Mouse (Mus musculus) limb, embryonic 14.5 days (tissue): ENCODE measurements at regions not wholly inside any gene's neighbourhood (a gene's known extent, or its start where the extent isn't known, plus 50 kb on each side); places are given as distances from the start of the nearest gene placed in this dataset.

ENCODE experiments used
- ATAC-seq: fragments of 200-750 bp; cut with Nextera tagmentation; 2 replicates; pipeline ENCODE4 v1.8.0; 2017; ENCODE audit warnings: low read depth, moderate number of reproducible peaks, moderate TSS enrichment; ENCODE audit not compliant: low FRiP score
- DNase-seq: peaks from one replicate; pipeline ENCODE4 v3.0.0-alpha.2; 2015; ENCODE audit warnings: low spot score
- H3K27ac ChIP-seq: fragments of 300-500 bp; sonication (generic); replicated peaks from 2 replicates; pipeline ENCODE4 v1.5.1; 2014; ENCODE audit warnings: low read depth, mild to moderate bottlenecking, low read length, moderate library complexity, mixed read lengths
- H3K27me3 ChIP-seq: fragments of 300-500 bp; sonication (generic); 2 replicates; pipeline ENCODE4 v1.6.1; 2014; ENCODE audit warnings: low read length, mixed read lengths; ENCODE audit not compliant: control insufficient read depth, insufficient read depth
- H3K36me3 ChIP-seq: fragments of 300-500 bp; sonication (generic); 2 replicates; pipeline ENCODE4 v1.6.1; 2014; ENCODE audit warnings: mild to moderate bottlenecking, low read length, moderate library complexity, mixed read lengths; ENCODE audit not compliant: control insufficient read depth, insufficient read depth
- H3K4me1 ChIP-seq: fragments of 300-500 bp; sonication (generic); 2 replicates; pipeline ENCODE4 v1.6.1; 2014; ENCODE audit warnings: antibody characterized with exemption, low read length, mixed read lengths; ENCODE audit not compliant: control insufficient read depth, insufficient read depth
- H3K4me2 ChIP-seq: fragments of 300-500 bp; sonication (generic); replicated peaks from 2 replicates; pipeline ENCODE4 v1.6.1; 2014; ENCODE audit warnings: low read depth, mild to moderate bottlenecking, low read length, moderate library complexity; ENCODE audit not compliant: severe bottlenecking
- H3K4me3 ChIP-seq: fragments of 300-500 bp; sonication (generic); replicated peaks from 2 replicates; pipeline ENCODE4 v1.5.1; 2014; ENCODE audit warnings: low read length
- H3K9ac ChIP-seq: fragments of 300-500 bp; sonication (generic); 2 replicates; pipeline ENCODE4 v1.6.1; 2014; ENCODE audit warnings: mild to moderate bottlenecking, low read depth, low read length, moderate library complexity; ENCODE audit not compliant: severe bottlenecking
- H3K9me3 ChIP-seq: fragments of 300-500 bp; sonication (generic); 2 replicates; pipeline ENCODE4 v1.6.1; 2016; ENCODE audit warnings: low read length; ENCODE audit not compliant: control insufficient read depth
- POLR2A ChIP-seq: fragments of 200-500 bp; IDR thresholded peaks from 2 replicates; pipeline ENCODE4 v1.8.0; 2012; ENCODE audit warnings: inconsistent platforms, mild to moderate bottlenecking, moderate library complexity, borderline replicate concordance; ENCODE audit not compliant: insufficient read depth, insufficient read length; ENCODE audit errors: extremely low read depth

DNA sequence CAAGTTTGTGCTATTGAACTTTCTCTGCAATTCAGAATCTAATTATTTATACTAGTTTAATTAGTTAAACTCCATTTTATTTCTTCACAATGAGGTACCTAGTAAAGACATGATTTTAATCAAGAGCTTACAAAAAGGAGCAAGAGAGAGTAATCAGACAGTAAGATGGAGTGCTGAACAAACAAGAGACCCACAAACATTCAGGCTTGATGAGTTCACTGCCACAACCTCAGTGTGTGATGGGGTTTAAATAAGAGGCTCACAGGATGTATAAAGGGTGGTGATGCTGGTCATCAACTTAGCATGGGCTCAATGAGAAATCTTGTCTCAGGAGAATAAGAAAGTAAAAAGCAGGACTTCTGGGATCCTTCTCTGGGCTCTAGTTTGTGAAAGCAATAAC lies 962.6 kb downstream of the Trim52 start:
- Histone ChIP-seq H3K36me3 (no peaks in the 10 kb centered on the region), H3K4me2 (no peak overlapping the region), H3K9ac (no peak overlapping the region), H3K27me3 (no peaks in the 10 kb centered on the region), H3K9me3 (no peaks in the 10 kb centered on the region), H3K4me3 (no peak overlapping the region), H3K4me1 (no peaks in the 10 kb centered on the region), H3K27ac (no peak overlapping the region)
- DNase-seq (no peak), ATAC-seq (no peak)
- TF ChIP-seq POLR2A, result no peak

DNA sequence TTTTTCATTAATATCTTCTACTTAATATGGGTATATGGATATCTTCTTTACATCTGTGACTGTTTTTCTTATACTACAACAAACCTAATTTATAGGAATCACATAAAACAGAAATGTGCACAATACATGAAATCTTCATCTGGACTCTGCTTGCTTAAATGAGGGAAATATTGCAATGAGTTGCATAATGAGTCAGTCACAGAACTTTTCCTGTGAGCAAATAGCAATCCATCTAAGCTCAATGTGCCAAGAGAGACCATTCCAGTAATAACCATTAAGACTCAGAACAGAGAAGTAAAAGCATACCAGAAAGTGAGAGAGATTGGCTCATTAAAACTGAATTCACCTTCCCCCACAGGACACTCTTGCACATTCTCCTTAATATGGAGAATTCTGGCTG lies 974.4 kb downstream of the Trim52 start:
- Histone ChIP-seq H3K9me3 (no peaks in the 10 kb centered on the region), H3K27me3 (no peaks in the 10 kb centered on the region), H3K4me2 (no peak overlapping the region), H3K27ac (no peak overlapping the region), H3K9ac (no peak overlapping the region), H3K36me3 (no peaks in the 10 kb centered on the region), H3K4me3 (no peak overlapping the region), H3K4me1 (no peaks in the 10 kb centered on the region)
- TF ChIP-seq POLR2A, result no peak
- DNase-seq, result no peak
- no peak for ATAC-seq
